Mouse (Mus musculus) testis, adult 2 months (tissue): ENCODE measurements around the gene Acoxl.

Experiments used
- CTCF ChIP-seq: fragments of 200-500 bp; IDR thresholded peaks from 2 replicates; pipeline ENCODE4 v1.5.1; 2012; ENCODE audit warnings: low read depth, mild to moderate bottlenecking, inconsistent platforms, low read length, moderate library complexity; ENCODE audit not compliant: control insufficient read depth, insufficient read depth, insufficient replicate concordance
- POLR2A ChIP-seq: fragments of 200-500 bp; IDR thresholded peaks from 2 replicates; pipeline ENCODE4 v1.6.1; 2012; ENCODE audit warnings: low read depth, mild to moderate bottlenecking, inconsistent platforms, low read length, moderate library complexity; ENCODE audit not compliant: control insufficient read depth

DNA sequence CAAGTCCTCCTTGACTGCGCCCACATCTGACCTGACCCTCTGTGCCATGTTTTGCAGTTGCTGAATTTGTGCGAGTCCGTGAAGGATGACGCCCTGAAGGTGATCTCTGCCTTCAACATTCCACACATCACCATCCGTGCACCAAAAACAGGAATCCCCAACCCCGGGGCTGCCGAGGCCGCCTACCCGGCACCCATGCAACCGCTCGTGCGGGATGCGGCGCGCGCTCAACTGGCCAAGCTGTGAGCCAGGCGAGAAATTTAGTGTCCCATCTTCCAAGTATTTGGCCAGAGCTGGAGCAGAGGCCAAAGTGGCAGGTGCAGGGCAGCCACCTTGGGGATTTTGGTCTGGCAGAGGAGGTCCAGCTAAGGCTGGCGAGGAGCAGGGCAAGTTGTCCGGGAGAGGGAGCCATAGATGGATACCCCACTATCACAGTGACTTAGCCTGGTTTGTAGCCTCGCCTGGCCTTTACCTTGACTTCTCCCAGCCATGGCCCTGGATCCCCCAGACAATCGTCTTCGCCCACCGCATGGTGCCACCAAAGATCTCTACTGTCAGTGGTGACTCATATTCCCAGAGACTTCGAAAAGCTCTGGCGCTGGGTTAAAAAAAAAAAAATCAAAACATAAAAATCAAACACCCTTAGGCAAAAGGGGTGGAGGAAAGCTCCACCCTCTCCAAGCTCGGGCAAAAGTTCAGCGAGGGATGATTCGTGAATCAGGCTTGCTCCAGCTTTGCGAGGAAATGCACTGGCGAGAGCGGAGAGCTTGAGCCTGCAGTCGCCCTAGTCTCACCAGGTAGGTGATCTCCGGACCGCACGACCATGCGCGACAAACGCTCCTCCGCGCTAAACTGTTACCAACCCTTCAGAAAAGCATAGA lies 284.5 kb downstream of the Acoxl start:
- TF ChIP-seq POLR2A, result no peak
- TF ChIP-seq CTCF, result peak; percentile 3; the same call in 1 of the 2 replicates
